Mouse (Mus musculus) hindbrain, postnatal 0 days (tissue): ENCODE measurements around the gene Stk17b. TPM values are rescaled to one million over a fixed set of nuclear protein-coding genes. Genes with fewer than 3 reads are reported as not detected.

Experiments
- ATAC-seq: fragments of 200-750 bp; cut with Nextera tagmentation; 2 replicates; pipeline ENCODE4 v1.8.0; 2017; ENCODE audit warnings: mild to moderate bottlenecking, moderate TSS enrichment, moderate library complexity
- DNase-seq: peaks from one replicate; pipeline ENCODE4 v3.0.0-alpha.2; 2015; ENCODE audit warnings: low spot score
- H3K27ac ChIP-seq: fragments of 300-500 bp; sonication (generic); 2 replicates; pipeline ENCODE4 v1.5.1; 2014; ENCODE audit warnings: mild to moderate bottlenecking
- H3K27me3 ChIP-seq: fragments of 300-500 bp; sonication (generic); 2 replicates; pipeline ENCODE4 v1.6.1; 2014; ENCODE audit warnings: low read length, mixed read lengths; ENCODE audit not compliant: insufficient read depth
- H3K36me3 ChIP-seq: fragments of 300-500 bp; sonication (generic); 2 replicates; pipeline ENCODE4 v1.6.1; 2014; ENCODE audit warnings: low read length, mixed read lengths; ENCODE audit not compliant: insufficient read depth
- H3K4me1 ChIP-seq: fragments of 300-500 bp; sonication (generic); 2 replicates; pipeline ENCODE4 v1.6.1; 2014; ENCODE audit warnings: antibody characterized with exemption, low read length, mixed read lengths; ENCODE audit not compliant: insufficient read depth
- H3K4me2 ChIP-seq: fragments of 300-500 bp; sonication (generic); 2 replicates; pipeline ENCODE4 v1.6.1; 2014; ENCODE audit warnings: low read depth, mild to moderate bottlenecking, low read length, moderate library complexity, mixed read lengths
- H3K4me3 ChIP-seq: fragments of 300-500 bp; sonication (generic); 2 replicates; pipeline ENCODE4 v1.5.1; 2014; ENCODE audit warnings: low read length
- H3K9ac ChIP-seq: fragments of 300-500 bp; sonication (generic); replicated peaks from 2 replicates; pipeline ENCODE4 v1.6.1; 2014; ENCODE audit warnings: mild to moderate bottlenecking, low read length, moderate library complexity, mixed read lengths
- H3K9me3 ChIP-seq: fragments of 300-500 bp; sonication (generic); 2 replicates; pipeline ENCODE4 v1.6.1; 2016; ENCODE audit warnings: low read length, mixed read lengths
- CTCF ChIP-seq: IDR thresholded peaks from 2 replicates; pipeline ENCODE4 v1.5.1; 2016; ENCODE audit warnings: antibody characterized with exemption, control low read depth, low read depth
- WGBS: fragments of 180-500 bp; shearing (Covaris S2); extraction: QIAGEN DNeasy Blood & Tissue Kit; methylation state at CpG from one replicate; pipeline ENCODE4 v1.1.7; 2014; 5-methylcytosine and 5-hydroxymethylcytosine counted together
- polyA plus RNA-seq: library from polyadenylated mRNA; unstranded; fragments of >200 nt; fragmentation: Nextera tagmentation; extraction: Ambion mirVana; gene quantifications from 2 replicates; pipeline ENCODE4 v1.2.1, GENCODE M21; 2015
- total RNA-seq: library from RNA; depleted of rRNA; stranded (reverse); fragments of >200 nt; gene quantifications from 2 replicates; pipeline ENCODE4 v1.2.3, GENCODE M21; 2014

The Stk17b gene
- total and polyA plus RNA-seq, 2 experiments from 2014 or later, result 5.4 to 5.7 TPM

DNA sequence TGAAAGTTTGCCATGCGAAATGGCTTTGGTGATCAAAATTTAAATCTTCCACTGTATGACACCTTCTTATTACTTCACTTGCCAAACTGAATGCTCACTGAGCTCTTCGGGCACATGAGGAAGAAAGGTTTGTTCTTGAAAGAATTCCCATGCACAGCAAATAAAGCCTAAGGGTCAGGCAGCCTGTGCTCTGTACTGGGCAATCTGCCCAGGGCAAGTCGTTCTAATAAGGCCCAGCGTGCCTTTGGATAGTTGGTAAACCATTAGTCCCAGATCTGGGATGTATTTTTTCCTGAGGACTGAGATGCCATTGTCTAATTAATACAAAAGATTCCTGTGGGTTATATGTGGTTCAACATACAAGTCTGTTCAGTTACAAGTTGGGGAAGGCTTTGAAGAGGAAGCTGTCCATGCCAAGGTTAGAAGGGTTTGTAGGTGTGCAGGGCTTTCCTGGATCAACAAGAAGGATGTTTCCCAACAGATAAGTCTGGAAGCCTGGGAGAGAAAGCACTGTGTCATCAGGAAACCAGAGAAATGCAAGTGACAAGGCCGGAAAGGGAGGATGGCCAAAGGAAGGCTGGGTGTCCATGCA is 35.1 kb upstream of the Stk17b start:
- ATAC-seq (no peak), DNase-seq (no peak)
- Histone ChIP-seq H3K9me3 (no peaks in the 10 kb centered on the region), H3K4me2 (no peak overlapping the region), H3K36me3 (no peaks in the 10 kb centered on the region), H3K4me1 (peaks cover 11% of the 10 kb centered on the region), H3K27ac (no peak overlapping the region), H3K27me3 (no peaks in the 10 kb centered on the region), H3K9ac (no peak overlapping the region), H3K4me3 (no peak overlapping the region)
- whole genome bisulfite sequencing, result 57% methylated on average over 5 of the region's 5 CpGs
- TF ChIP-seq CTCF, result no peak

DNA sequence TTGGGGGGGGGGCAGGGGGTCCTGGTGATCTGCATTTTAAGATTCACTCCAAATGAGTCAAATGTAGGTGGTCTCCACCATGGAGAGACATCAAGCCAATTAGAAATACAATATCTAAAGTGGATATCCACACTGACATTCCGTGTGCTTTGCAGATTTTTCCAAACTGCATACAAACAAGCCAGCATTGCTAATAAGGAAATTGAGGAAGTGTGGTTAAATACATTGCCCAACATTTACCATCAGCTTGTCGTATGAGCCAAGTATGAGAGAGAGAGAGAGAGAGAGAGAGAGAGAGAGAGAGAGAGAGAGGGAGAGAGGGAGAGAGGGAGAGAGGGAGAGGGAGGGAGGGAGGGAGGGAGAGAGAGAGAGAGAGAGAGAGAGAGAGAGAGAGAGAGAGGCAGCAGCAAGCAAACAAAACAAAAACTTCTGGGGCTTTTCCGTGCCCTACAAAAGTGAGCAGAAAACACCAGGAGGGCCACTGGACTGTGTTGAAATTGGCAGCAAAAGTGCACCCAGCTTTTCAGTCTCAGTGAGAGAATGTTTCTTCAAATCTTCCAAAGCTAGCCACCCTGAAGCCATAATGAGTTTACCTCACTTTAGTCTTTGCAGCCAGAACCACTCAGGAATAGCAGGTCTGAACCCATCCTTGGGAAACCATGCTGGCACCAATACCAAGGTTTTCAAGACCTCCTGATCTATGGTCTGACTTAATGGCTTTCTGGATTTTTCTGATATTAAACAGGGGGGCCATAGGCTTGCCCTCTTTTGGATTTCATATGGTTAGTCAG is 33.2 kb upstream of the Stk17b start:
- Histone ChIP-seq H3K27ac (no peak overlapping the region), H3K4me3 (no peak overlapping the region), H3K9me3 (no peaks in the 10 kb centered on the region), H3K27me3 (no peaks in the 10 kb centered on the region), H3K4me2 (no peak overlapping the region), H3K36me3 (no peaks in the 10 kb centered on the region), H3K4me1 (peaks cover 3% of the 10 kb centered on the region; the same call in 1 of the 2 replicates), H3K9ac (no peak overlapping the region)
- no peak for TF ChIP-seq CTCF
- WGBS, result 51% methylated on average over 3 of the region's 3 CpGs
- no peak for ATAC-seq
- DNase-seq, result no peak

DNA sequence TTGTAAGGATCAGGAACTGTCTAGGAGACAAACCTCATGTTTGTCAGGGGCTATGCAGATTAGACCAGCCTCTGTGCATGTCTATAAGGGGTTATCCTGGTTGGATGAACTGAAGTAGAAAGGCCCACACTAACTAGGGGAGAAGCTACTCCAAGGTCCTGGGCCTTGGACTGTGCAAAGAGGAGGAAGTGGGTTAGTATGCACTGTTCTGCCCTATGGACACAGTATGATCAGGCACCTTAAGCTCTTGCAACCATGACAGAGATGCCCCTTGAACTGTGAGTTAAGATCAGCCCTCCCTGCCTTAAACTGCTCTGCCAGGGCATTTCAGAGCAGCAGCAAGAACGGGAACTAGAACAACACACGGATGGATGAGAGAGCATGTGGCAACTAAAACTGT is 31.3 kb upstream of the Stk17b start:
- H3K36me3 ChIP-seq, result peaks cover 2% of the 10 kb centered on the region; the same call in 1 of the 2 replicates
- no peak for TF ChIP-seq CTCF
- no peak overlapping the region for H3K9ac ChIP-seq
- no peak overlapping the region for H3K4me3 ChIP-seq
- ATAC-seq, result no peak
- H3K9me3 ChIP-seq, result no peaks in the 10 kb centered on the region
- no peak overlapping the region for H3K27ac ChIP-seq
- DNase-seq, result no peak
- H3K27me3 ChIP-seq, result no peaks in the 10 kb centered on the region
- 80% methylated on average over 2 of the region's 2 CpGs for WGBS
- no peaks in the 10 kb centered on the region for H3K4me1 ChIP-seq
- H3K4me2 ChIP-seq, result no peak overlapping the region

DNA sequence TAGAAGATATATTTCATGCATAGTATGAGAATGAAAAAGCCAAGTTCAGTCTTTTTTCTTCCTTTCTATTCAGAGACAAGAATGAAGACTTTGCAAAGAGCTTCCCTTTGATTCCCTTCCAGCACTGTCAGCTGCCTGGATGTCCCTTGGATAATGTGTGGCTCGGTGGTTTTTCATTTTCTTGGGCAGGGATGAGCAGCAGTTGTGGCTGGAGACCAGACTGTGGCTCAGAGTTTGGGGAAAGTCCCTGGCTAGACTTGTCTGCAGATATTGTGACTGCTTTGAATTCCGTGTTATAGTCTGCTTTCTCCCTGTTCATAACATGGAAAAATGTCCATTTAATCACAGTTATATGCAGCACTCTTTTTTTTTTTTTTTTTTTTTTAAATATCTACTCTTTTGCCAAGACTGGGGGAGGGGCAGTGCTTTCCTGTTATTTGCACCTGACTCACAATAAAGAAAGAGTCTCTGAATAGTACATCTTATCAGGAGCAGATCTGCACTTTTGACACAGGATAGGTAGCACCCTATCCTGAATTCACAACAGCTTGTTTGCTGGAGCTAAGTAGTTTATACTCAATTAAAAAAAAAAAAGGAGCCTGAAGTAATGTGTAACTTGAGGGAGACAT is 29.2 kb upstream of the Stk17b start:
- ATAC-seq, result no peak; the same call in 1 of the 2 replicates
- no peak for TF ChIP-seq CTCF
- no peak overlapping the region for H3K9ac ChIP-seq
- no peaks in the 10 kb centered on the region for H3K27me3 ChIP-seq
- peak; percentile 28 for DNase-seq
- no peak overlapping the region for H3K4me2 ChIP-seq
- no peaks in the 10 kb centered on the region for H3K4me1 ChIP-seq
- H3K36me3 ChIP-seq, result peaks cover 4% of the 10 kb centered on the region; the same call in 1 of the 2 replicates
- H3K27ac ChIP-seq, result no peak overlapping the region
- H3K9me3 ChIP-seq, result no peaks in the 10 kb centered on the region
- WGBS, result 43% methylated on average over 2 of the region's 2 CpGs
- H3K4me3 ChIP-seq, result no peak overlapping the region

DNA sequence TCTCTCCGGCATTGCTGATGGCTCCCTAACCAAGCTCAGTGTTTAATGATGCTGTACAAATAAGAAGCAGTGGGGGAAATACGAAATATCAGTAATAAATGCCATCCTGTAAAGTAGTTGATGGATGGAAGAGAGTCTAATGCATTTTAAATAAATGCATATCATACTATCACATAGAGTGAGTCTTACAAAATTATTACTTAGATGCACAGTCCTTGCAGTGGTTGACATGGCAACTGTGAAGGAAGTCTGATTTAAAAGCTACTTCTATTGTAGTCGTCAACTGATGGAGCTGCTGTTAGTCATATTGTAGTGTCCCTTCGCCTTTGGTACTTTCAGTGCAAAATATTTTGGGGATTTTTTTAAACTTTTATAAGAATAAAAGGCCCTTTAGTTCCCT is 26.9 kb upstream of the Stk17b start:
- Histone ChIP-seq H3K4me2 (no peak overlapping the region), H3K9ac (no peak overlapping the region), H3K4me3 (no peak overlapping the region), H3K27ac (no peak overlapping the region), H3K9me3 (no peaks in the 10 kb centered on the region), H3K36me3 (peaks cover 4% of the 10 kb centered on the region; the same call in 1 of the 2 replicates), H3K27me3 (no peaks in the 10 kb centered on the region), H3K4me1 (no peaks in the 10 kb centered on the region)
- 83% methylated on average over 4 of the region's 4 CpGs for WGBS
- no peak for TF ChIP-seq CTCF
- no peak for DNase-seq
- ATAC-seq, result no peak

DNA sequence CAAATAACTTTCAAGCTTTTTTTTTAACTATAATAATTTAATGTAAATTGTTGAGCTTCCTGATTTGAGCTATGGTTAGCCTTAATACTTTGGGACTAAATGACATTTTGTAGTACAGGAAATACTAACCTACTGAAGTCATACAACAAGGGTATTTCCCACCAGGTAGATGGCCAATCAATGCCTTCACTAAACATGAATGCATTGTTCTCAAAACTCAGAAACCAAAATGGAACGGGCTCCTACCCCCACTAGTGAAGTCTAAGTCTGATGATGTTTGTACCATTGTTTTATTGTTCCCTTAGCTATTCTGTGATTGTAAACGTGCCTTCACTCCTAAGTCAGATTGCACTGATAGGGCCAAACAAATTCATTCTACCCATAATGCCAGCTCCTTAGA is 23.2 kb upstream of the Stk17b start:
- no peak for ATAC-seq
- WGBS, result 81% methylated on average over 2 of the region's 2 CpGs
- no peak for DNase-seq
- Histone ChIP-seq H3K27me3 (no peaks in the 10 kb centered on the region), H3K4me3 (no peak overlapping the region), H3K9me3 (no peaks in the 10 kb centered on the region), H3K36me3 (peaks cover 4% of the 10 kb centered on the region; the same call in 1 of the 2 replicates), H3K27ac (no peak overlapping the region), H3K4me1 (no peaks in the 10 kb centered on the region), H3K4me2 (no peak overlapping the region), H3K9ac (no peak overlapping the region)
- no peak for TF ChIP-seq CTCF
